In genomic region chr14:117309997-117310520, GRCm38 (mm10) we compare ENCODE assay signal across 28 mouse cellular contexts.
"Had no signal": no experiment of that assay in that cellular context is flagged by ENCODE, and none has a peak within 500 bp of the region (broad histone marks: within the 10 kb centered on the region; RNA-seq: fewer than 3 reads in every experiment).

No protein-coding gene starts in this region.

- H3K4me1 ChIP-seq: embryonic facial prominence, embryonic 10.5 days; embryonic facial prominence, embryonic 12.5 days; embryonic facial prominence, embryonic 13.5 days; embryonic facial prominence, embryonic 15.5 days; forebrain, embryonic 13.5 days; forebrain, embryonic 15.5 days had no signal

- H3K9me3 ChIP-seq: embryonic facial prominence, embryonic 10.5 days; embryonic facial prominence, embryonic 12.5 days; embryonic facial prominence, embryonic 13.5 days; embryonic facial prominence, embryonic 15.5 days; forebrain, embryonic 10.5 days; forebrain, embryonic 12.5 days; forebrain, embryonic 13.5 days; forebrain, embryonic 15.5 days had no signal

- H3K27me3 ChIP-seq: embryonic facial prominence, embryonic 12.5 days; embryonic facial prominence, embryonic 13.5 days; embryonic facial prominence, embryonic 15.5 days; forebrain, embryonic 12.5 days; forebrain, embryonic 13.5 days; forebrain, embryonic 15.5 days had no signal

- ATAC-seq: forebrain, embryonic 13.5 days; forebrain, embryonic 14.5 days; forebrain, embryonic 15.5 days; forebrain, embryonic 16.5 days; forebrain, postnatal 0 days had no signal

- DNase-seq: cerebellum, adult 2 months; cerebellum, adult 8-10 months; cerebellum, adult 9-10 months; cerebellum, adult 9-11 months; cerebellum, postnatal 10 days; cerebellum, postnatal 14 days; cerebellum, postnatal 25 days; cerebellum, postnatal 36 days; embryo, embryonic 11 days; forebrain, postnatal 0 days; gastrocnemius, adult 2 months; gastrocnemius, postnatal 10 days; gastrocnemius, postnatal 14 days; gastrocnemius, postnatal 25 days; gastrocnemius, postnatal 36 days; heart, adult 11 months; heart, adult 18-20 months had no signal

- H3K4me3 ChIP-seq: embryonic facial prominence, embryonic 10.5 days; embryonic facial prominence, embryonic 12.5 days; embryonic facial prominence, embryonic 13.5 days; embryonic facial prominence, embryonic 15.5 days; erythroblast, embryonic 14.5 days; forebrain, embryonic 10.5 days; forebrain, embryonic 12.5 days; forebrain, embryonic 13.5 days; forebrain, embryonic 15.5 days; gastrocnemius, adult 2 months had no signal

- H3K27ac ChIP-seq: embryonic facial prominence, embryonic 10.5 days; embryonic facial prominence, embryonic 12.5 days; embryonic facial prominence, embryonic 13.5 days; embryonic facial prominence, embryonic 15.5 days; forebrain, embryonic 10.5 days; forebrain, embryonic 12.5 days; forebrain, embryonic 13.5 days; forebrain, embryonic 15.5 days; gastrocnemius, adult 2 months had no signal

- H3K36me3 ChIP-seq: embryonic facial prominence, embryonic 10.5 days; embryonic facial prominence, embryonic 12.5 days; embryonic facial prominence, embryonic 13.5 days; embryonic facial prominence, embryonic 15.5 days; forebrain, embryonic 10.5 days; forebrain, embryonic 12.5 days; forebrain, embryonic 15.5 days had no signal

- H3K4me2 ChIP-seq: embryonic facial prominence, embryonic 12.5 days; embryonic facial prominence, embryonic 13.5 days; embryonic facial prominence, embryonic 15.5 days; forebrain, embryonic 12.5 days; forebrain, embryonic 13.5 days; forebrain, embryonic 15.5 days had no signal

- H3K9ac ChIP-seq: embryonic facial prominence, embryonic 12.5 days; embryonic facial prominence, embryonic 13.5 days; embryonic facial prominence, embryonic 15.5 days; forebrain, embryonic 12.5 days; forebrain, embryonic 13.5 days; forebrain, embryonic 15.5 days; forebrain, postnatal 0 days had no signal
